Mouse (Mus musculus): ENCODE results near the gene Shcbp1. TPM values are rescaled to one million over a fixed set of nuclear protein-coding genes. Genes with fewer than 3 reads are reported as not detected.
"Not testable (repeated sequence)": the region's sequence is repeated elsewhere in the genome, so short reads cannot be mapped to it uniquely, and the experiment has no call there.

Shcbp1 gene
- 57.3 and 71.3 TPM in 2 replicates for polyA plus RNA-seq (2016; fragmentation: Nextera tagmentation; extraction: Ambion mirVana)

GRCm38 (mm10) chr8:4779254-4780055 lies at the start of gene Shcbp1:
TSS of gene Shcbp1 (minus strand) at chr8:4779567.
- H3K27me3 ChIP-seq (ENCODE audit: insufficient read depth, poor library complexity, severe bottlenecking): no peaks in the 10 kb centered on the region
- DNase-seq (ENCODE audit: low spot score): peak; percentile 96
- peaks cover 10% of the 10 kb centered on the region for H3K4me1 ChIP-seq
- H3K36me3 ChIP-seq: peaks cover 13% of the 10 kb centered on the region
- H3K27ac ChIP-seq: peak within 1 kb of the TSS; percentile 82
- H3K9me3 ChIP-seq: no peaks in the 10 kb centered on the region
- peak within 1 kb of the TSS; percentile 73 for H3K4me3 ChIP-seq
- WGBS: 7% methylated on average over 29 of the region's 29 CpGs

GRCm38 (mm10) chr8:4808831-4809230 lies 29.5 kb upstream of the Shcbp1 start:
- Histone ChIP-seq H3K36me3 (no peaks in the 10 kb centered on the region), H3K4me1 (no peaks in the 10 kb centered on the region), H3K4me3 (no peak overlapping the region), H3K9me3 (0 out of 2 replicates have a peak, but pooled peaks cover 4% of the 10 kb centered on the region), H3K27ac (no peak overlapping the region), H3K27me3 (ENCODE audit: insufficient read depth, poor library complexity, severe bottlenecking) (no peaks in the 10 kb centered on the region)
- no peak for DNase-seq (ENCODE audit: low spot score)
- WGBS: 83% methylated on average over 4 of the region's 4 CpGs

GRCm38 (mm10) chr8:4800524-4801122 lies 21.3 kb upstream of the Shcbp1 start:
- Histone ChIP-seq H3K9me3 (0 out of 2 replicates have a peak, but pooled peaks cover 5% of the 10 kb centered on the region), H3K36me3 (no peaks in the 10 kb centered on the region), H3K4me1 (no peaks in the 10 kb centered on the region), H3K27me3 (ENCODE audit: insufficient read depth, poor library complexity, severe bottlenecking) (no peaks in the 10 kb centered on the region), H3K27ac (no peak overlapping the region), H3K4me3 (no peak overlapping the region)
- 48% methylated on average over 18 of the region's 19 CpGs for WGBS
- no peak for DNase-seq (ENCODE audit: low spot score)

GRCm38 (mm10) chr8:4778266-4778665 lies 1.1 kb downstream of the Shcbp1 start:
- WGBS: 72% methylated on average over 6 of the region's 6 CpGs
- H3K9me3 ChIP-seq: 0 out of 2 replicates have a peak, but pooled peaks cover 4% of the 10 kb centered on the region

GRCm38 (mm10) chr8:4764751-4765150 lies 14.6 kb downstream of the Shcbp1 start:
- WGBS: 91% methylated on average over 4 of the region's 4 CpGs
- no peak for DNase-seq (ENCODE audit: low spot score)
- Histone ChIP-seq H3K4me1 (no peaks in the 10 kb centered on the region), H3K27ac (no peak overlapping the region), H3K27me3 (ENCODE audit: insufficient read depth, poor library complexity, severe bottlenecking) (no peaks in the 10 kb centered on the region), H3K4me3 (no peak overlapping the region), H3K36me3 (peaks cover 7% of the 10 kb centered on the region; the same call in 1 of the 2 replicates), H3K9me3 (no peaks in the 10 kb centered on the region)

More at GRCm38 (mm10) chr8:4778266-4778665, 1.1 kb downstream of the Shcbp1 start:
- no peak for DNase-seq (ENCODE audit: low spot score)
- Histone ChIP-seq H3K27ac (no peak overlapping the region), H3K36me3 (peaks cover 21% of the 10 kb centered on the region), H3K27me3 (ENCODE audit: insufficient read depth, poor library complexity, severe bottlenecking) (no peaks in the 10 kb centered on the region), H3K4me3 (peak overlapping the region; percentile 73), H3K4me1 (peaks cover 10% of the 10 kb centered on the region)

- Histone ChIP-seq H3K36me3 (peaks cover 15% of the 10 kb centered on the region; the same call in 1 of the 2 replicates), H3K4me1 (no peaks in the 10 kb centered on the region), H3K27ac (no peak overlapping the region), H3K4me3 (no peak overlapping the region), H3K27me3 (ENCODE audit: insufficient read depth, poor library complexity, severe bottlenecking) (no peaks in the 10 kb centered on the region), H3K9me3 (no peaks in the 10 kb centered on the region)
- DNase-seq (ENCODE audit: low spot score): no peak
- WGBS: 70% methylated on average over 5 of the region's 5 CpGs
These were observed 26.3 kb downstream of the Shcbp1 start for GRCm38 (mm10) chr8:4753048-4753447.

- peaks cover 13% of the 10 kb centered on the region for H3K36me3 ChIP-seq
- no peak for DNase-seq (ENCODE audit: low spot score)
- H3K9me3 ChIP-seq: no peaks in the 10 kb centered on the region
These were observed 48.4 kb downstream of the Shcbp1 start for GRCm38 (mm10) chr8:4730942-4731341.

GRCm38 (mm10) chr8:4715546-4715945 lies 63.8 kb downstream of the Shcbp1 start:
- no peak for DNase-seq (ENCODE audit: low spot score)
- Histone ChIP-seq H3K4me3 (no peak overlapping the region), H3K4me1 (no peaks in the 10 kb centered on the region), H3K27me3 (ENCODE audit: insufficient read depth, poor library complexity, severe bottlenecking) (no peaks in the 10 kb centered on the region), H3K9me3 (no peaks in the 10 kb centered on the region), H3K27ac (no peak overlapping the region), H3K36me3 (no peaks in the 10 kb centered on the region)
- 60% methylated on average over 2 of the region's 2 CpGs for WGBS

More at GRCm38 (mm10) chr8:4730942-4731341, 48.4 kb downstream of the Shcbp1 start:
- H3K4me1 ChIP-seq: no peaks in the 10 kb centered on the region
- 87% methylated on average over 1 of the region's 1 CpGs for WGBS
- H3K27ac ChIP-seq: no peak overlapping the region
- H3K4me3 ChIP-seq: no peak overlapping the region
- H3K27me3 ChIP-seq (ENCODE audit: insufficient read depth, poor library complexity, severe bottlenecking): no peaks in the 10 kb centered on the region

- 70% methylated on average over 5 of the region's 5 CpGs for WGBS
- not testable (repeated sequence) for H3K4me1 ChIP-seq; H3K27me3 ChIP-seq (ENCODE audit: insufficient read depth, poor library complexity, severe bottlenecking); DNase-seq (ENCODE audit: low spot score); H3K27ac ChIP-seq; H3K36me3 ChIP-seq; H3K9me3 ChIP-seq; H3K4me3 ChIP-seq
These were observed 71.0 kb downstream of the Shcbp1 start for GRCm38 (mm10) chr8:4708346-4708745.

GRCm38 (mm10) chr8:4707916-4708315 lies 71.5 kb downstream of the Shcbp1 start:
- not testable (repeated sequence) for H3K36me3 ChIP-seq; H3K9me3 ChIP-seq; H3K4me3 ChIP-seq; H3K27ac ChIP-seq; H3K27me3 ChIP-seq (ENCODE audit: insufficient read depth, poor library complexity, severe bottlenecking); H3K4me1 ChIP-seq; DNase-seq (ENCODE audit: low spot score)
- 76% methylated on average over 7 of the region's 7 CpGs for WGBS

- WGBS: 35% methylated on average over 1 of the region's 1 CpGs
- Histone ChIP-seq H3K9me3 (0 out of 2 replicates have a peak, but pooled peaks cover 2% of the 10 kb centered on the region), H3K27ac (no peak overlapping the region), H3K36me3 (no peaks in the 10 kb centered on the region), H3K4me1 (no peaks in the 10 kb centered on the region), H3K27me3 (ENCODE audit: insufficient read depth, poor library complexity, severe bottlenecking) (no peaks in the 10 kb centered on the region), H3K4me3 (no peak overlapping the region)
- DNase-seq (ENCODE audit: low spot score): no peak
These were observed 87.7 kb downstream of the Shcbp1 start for GRCm38 (mm10) chr8:4691634-4692033.
